Mouse (Mus musculus) central nervous system, embryonic 11.5 days (tissue): ENCODE measurements around the gene Olfr1371. TPM values are rescaled to one million over a fixed set of nuclear protein-coding genes. Genes with fewer than 3 reads are reported as not detected.

Source experiments
- polyA plus RNA-seq: library from polyadenylated mRNA; depleted of rRNA; stranded (reverse); fragments of >200 nt; gene quantifications from 2 replicates; pipeline ENCODE4 v1.2.3, GENCODE M21; 2012; rRNA removed

Gene Olfr1371
- polyA plus RNA-seq: not detected in 2 replicates

DNA sequence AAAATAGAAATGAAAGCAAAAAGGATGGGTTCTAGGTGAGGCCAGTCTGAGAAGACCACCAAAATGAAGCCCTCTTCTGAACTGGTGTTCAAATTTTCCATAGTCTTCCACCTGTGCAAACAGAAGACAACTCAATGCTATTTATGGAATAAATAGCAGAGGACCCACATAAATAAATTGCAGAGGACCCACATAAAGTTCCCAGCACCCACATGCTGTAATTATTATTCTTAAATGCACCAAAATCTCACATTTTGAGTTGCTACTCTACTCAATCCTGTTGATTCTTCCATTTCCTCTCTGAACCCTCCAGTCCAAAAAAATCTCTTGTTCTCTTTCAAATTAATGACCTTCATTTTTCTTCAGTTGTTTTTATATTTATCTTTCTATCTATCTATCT, at the start of gene Olfr1371:
Olfr1371 (minus strand) TSS at position 101 of the 400 bp plus-strand sequence.

DNA sequence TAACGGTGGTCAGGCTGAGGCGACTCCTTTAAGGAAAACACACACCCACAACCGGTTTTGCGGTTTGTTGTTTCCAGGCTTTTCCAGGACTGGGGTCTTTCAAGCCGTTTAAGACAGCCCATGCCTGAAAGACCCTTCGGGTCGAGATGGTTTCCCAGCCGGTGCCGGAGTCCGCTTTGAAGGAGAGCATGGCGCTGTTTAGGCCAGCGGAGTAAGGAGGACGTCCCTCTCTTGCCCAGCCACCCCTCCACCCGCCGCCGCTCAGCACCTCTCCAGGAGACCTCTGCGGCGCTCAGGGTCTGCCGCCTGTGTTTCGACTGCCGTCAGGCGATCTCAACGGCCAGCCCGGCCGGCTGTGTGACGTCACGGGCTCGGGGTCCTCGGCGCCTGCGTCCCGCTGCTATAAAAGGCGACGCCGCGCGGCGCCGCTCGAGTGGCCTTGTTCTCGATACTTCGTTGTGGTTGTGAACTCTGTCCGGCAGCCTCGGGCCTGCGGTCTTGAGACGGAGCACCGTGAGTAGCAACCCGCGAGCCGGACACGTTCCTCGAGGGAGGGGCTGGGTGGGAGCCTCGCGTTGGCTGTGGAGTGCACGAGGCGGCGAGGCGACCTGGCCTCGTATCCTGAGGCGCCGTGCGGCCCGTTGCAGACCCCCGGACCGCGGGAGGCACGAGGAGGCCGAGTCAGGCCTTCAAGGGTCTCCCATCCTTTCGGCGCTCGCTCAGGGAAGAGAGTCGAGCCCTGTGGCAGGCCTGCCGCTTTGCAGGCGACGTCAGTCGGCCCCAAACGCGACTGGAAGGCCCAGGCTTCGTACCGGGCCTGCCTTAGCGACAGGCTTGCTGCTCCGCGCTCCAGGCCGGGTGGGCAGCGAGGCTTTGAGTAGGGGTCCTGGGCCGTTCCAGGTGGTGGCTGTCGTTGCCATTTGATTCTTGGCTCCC, 18.1 kb upstream of the Olfr1371 start, which contains the start of gene Skp1a:
Skp1a (plus strand) TSS at position 390 of the 936 bp plus-strand sequence.

Other genes with a start within 250 kb of the Olfr1371 start
- gene Cdkn2aipnl, start 246.3 kb downstream of the Olfr1371 start, polyA plus RNA-seq: 45.7 and 62.2 TPM in 2 replicates
- 100 and 210 TPM in 2 replicates for gene Ube2b, start 213.2 kb downstream of the Olfr1371 start, polyA plus RNA-seq
- 9.9 and 12.7 TPM in 2 replicates for gene Cdkl3, start 209.8 kb downstream of the Olfr1371 start, polyA plus RNA-seq
- gene Ppp2ca, start 115.3 kb downstream of the Olfr1371 start, polyA plus RNA-seq: 86.5 and 96.9 TPM in 2 replicates
- not detected in 2 replicates for gene Olfr1373, start 68.5 kb downstream of the Olfr1371 start, polyA plus RNA-seq
- gene Skp1a, start 18.0 kb upstream of the Olfr1371 start, polyA plus RNA-seq: 235 and 307 TPM in 2 replicates
- gene Tcf7, start 69.0 kb upstream of the Olfr1371 start, polyA plus RNA-seq: 6.4 and 9.3 TPM in 2 replicates
- 177 and 179 TPM in 2 replicates for gene Vdac1, start 146.9 kb upstream of the Olfr1371 start, polyA plus RNA-seq
- 75.7 and 112 TPM in 2 replicates for gene 9530068E07Rik, start 182.4 kb upstream of the Olfr1371 start, polyA plus RNA-seq